Mouse (Mus musculus) CH12.LX (cell line): ENCODE data around the gene Noc3l. TPM values are rescaled to one million over a fixed set of nuclear protein-coding genes. Genes with fewer than 3 reads are reported as not detected.

ENCODE experiments used
- polyA plus RNA-seq: library from polyadenylated mRNA; unstranded; fragments of >175 nt; gene quantifications from 2 replicates; pipeline ENCODE4 v1.2.1, GENCODE M21; 2012; ENCODE audit warnings: low read depth; ENCODE audit not compliant: insufficient read length
- total RNA-seq, 2 experiments: library from RNA; depleted of rRNA; stranded (reverse); fragments of 300-350 nt in 1 of 2; fragments of >200 nt in 1 of 2; gene quantifications; 2 replicates each; pipeline ENCODE4 v1.2.3; 2012 to 2014

Gene Noc3l
- total and polyA plus RNA-seq, 3 experiments, result 15.1 to 38.3 (median 34.9) TPM

Other genes starting within 250 kb of the Noc3l start
- 1.6 and 1.7 TPM in 2 replicates for gene Tbc1d12, start 17.3 kb upstream of the Noc3l start, total RNA-seq (2012; rRNA removed)
- 3.2 and 4.4 TPM in 2 replicates for gene Tbc1d12, start 17.3 kb upstream of the Noc3l start, total RNA-seq (2014; rRNA removed)
- gene Tbc1d12, start 17.3 kb upstream of the Noc3l start, polyA plus RNA-seq, result 1.9 and 2.0 TPM in 2 replicates
- gene Hells, start 111.7 kb upstream of the Noc3l start, total RNA-seq (2012; rRNA removed), result 73.2 and 98.6 TPM in 2 replicates
- gene Hells, start 111.7 kb upstream of the Noc3l start, total RNA-seq (2014; rRNA removed), result 131 and 153 TPM in 2 replicates
- gene Hells, start 111.7 kb upstream of the Noc3l start, polyA plus RNA-seq, result 378 and 393 TPM in 2 replicates
- gene Cyp2c55, start 187.8 kb upstream of the Noc3l start, total RNA-seq (2012; rRNA removed), result 0.21 and 0.42 TPM in 2 replicates
- 1.6 and 1.9 TPM in 2 replicates for gene Cyp2c55, start 187.8 kb upstream of the Noc3l start, total RNA-seq (2014; rRNA removed)
- gene Cyp2c55, start 187.8 kb upstream of the Noc3l start, polyA plus RNA-seq, result 0.16 and 0.46 TPM in 2 replicates
- gene Cyp2c65, start 241.8 kb upstream of the Noc3l start, total RNA-seq (2012; rRNA removed), result not detected in 2 replicates
- not detected in 2 replicates for gene Cyp2c65, start 241.8 kb upstream of the Noc3l start, total RNA-seq (2014; rRNA removed)
- not detected in 2 replicates for gene Cyp2c65, start 241.8 kb upstream of the Noc3l start, polyA plus RNA-seq